Mouse (Mus musculus) fibroblast of lung, adult 2 months (primary cell): ENCODE data around the gene Ccdc130.

Experiments
- DNase-seq: peaks from one replicate; pipeline ENCODE4 v3.0.0-alpha.2; 2011; ENCODE audit warnings: low read depth

Ccdc130 gene

DNA sequence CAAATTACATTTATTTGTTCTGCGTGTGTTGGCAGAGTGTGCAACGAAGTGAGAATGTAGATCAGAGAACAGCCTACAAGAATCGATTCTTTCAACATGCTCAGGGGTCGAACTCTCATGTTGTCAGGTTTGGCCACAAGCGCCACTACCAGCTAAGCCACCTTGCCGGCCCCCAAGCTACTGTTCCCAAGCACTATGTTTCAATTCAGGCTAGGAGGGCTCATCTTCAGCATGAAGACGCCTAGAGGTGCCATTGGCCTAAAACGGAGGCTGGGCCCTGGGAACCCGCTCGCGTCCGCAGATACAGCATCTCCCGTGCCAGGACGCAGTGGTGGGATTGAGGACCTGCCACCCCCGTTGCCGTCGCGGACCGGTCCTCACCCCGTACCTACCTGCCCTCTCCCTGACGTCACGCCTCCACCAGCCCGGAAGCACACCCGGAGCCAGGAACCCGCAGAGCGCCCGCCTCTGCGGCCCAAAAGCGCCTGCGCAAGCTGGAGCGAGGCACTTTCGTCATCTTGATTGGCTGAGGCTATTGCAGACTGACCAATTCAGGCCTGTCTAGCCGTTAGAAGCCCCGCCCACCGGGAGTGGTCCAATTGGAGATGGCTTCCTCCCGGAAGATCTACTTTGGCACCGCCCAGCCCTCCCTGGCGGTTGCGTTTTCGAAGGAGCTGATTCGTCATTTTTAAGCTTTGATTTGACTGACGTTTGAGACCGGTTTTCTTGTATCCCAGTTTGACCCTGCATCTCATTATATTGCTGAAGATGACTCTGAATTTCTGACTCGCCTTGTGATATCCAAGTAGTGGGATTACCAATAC, at the start of gene Ccdc130:
TSS of gene Ccdc130 (minus strand) at position 431 of the 824 bp plus-strand sequence.
- peak; percentile 99 for DNase-seq

DNA sequence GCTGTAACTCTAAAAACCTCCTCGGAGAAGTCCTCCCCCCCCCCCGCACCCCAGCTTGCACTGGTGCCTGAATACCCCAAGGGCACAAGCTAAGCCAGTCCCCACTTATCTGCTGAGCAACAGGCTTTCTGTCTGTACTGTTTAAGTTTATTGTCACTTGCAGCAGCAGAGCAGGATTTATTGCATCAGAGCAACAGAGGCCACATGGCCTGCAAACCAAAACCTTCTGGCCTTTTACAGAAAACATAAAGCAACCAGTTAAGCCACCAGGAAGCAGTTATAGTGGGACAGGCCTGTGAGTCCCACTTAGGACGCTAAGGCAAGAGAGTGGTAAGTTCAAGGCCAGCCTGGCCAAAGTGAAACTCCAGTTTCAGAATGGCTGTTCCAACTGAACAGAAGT, 38.2 kb upstream of the Ccdc130 start:
- no peak for DNase-seq

DNA sequence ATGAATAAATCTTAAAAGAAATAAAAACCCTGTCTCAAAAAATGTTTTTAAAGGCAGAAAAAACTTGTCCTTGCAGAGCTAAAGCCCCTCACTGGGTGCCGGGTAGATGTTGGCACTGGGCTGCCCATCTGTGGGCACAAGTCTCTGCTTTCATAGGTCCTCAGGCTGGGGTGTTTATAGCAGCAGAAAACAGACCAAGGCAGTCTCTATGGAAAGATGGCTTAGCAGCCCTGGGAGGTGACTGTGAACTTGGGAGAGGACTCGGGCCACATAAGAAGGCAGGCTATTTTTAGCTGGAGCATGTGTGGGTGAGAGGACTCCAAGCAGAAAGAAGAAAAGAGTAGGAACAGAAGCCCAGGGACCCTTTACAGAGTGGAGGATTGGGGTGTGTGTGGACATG, 33.8 kb upstream of the Ccdc130 start:
- DNase-seq: no peak

DNA sequence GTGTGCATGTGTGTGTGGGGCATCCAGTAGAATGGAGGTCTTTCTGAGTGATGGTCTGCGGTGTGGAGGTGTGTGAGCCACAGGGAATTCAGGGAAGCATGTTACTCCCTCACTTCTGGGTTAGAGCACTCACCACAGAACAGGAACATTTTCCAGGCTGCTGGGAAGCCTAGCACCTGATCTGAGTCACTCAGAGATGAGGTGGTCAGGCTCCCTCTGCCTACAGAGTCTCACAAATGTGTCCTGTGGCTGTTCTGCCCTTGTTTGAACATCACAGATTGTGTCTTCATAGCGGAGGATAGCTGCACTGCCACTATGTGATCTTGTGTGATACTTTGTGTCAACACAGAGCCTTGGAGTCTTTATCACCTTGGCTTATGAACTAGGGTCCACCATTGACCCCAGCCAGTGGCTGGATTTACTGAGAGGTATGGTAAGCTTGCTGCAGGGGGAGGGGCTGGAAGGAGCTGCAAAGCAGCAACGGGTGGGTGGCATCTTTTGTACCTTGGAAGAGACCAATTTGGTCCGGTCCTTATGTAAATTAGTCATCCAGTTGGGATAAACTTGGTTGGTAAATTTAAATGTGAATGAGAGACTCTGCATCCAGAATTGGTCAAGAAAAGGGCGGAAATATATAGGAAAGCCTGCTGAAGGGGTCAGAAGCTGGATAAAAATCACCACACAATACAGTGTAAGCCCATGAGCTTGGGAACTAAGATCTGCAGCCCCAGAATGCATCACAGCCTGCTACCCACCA, 27.0 kb upstream of the Ccdc130 start:
- no peak for DNase-seq

DNA sequence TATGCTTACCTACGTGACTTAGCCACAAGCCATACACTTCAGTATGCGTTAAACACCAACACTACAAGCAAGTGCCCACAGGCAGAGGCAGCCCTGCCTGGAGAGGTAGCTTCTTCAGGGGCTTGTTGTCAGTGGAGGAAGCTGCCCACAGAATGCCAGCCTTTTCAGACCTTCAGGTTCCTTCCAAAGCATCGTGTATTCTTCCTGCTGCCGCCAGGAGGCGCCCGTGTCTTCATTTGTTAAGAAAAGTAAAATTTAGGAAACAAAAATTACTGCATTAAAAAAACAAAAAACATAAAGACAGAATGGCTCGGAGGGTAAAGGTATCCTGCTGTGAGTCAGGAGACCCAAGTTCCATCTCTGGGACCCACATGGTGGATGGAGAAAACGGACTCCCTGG, 21.5 kb upstream of the Ccdc130 start:
- DNase-seq: peak; percentile 44

DNA sequence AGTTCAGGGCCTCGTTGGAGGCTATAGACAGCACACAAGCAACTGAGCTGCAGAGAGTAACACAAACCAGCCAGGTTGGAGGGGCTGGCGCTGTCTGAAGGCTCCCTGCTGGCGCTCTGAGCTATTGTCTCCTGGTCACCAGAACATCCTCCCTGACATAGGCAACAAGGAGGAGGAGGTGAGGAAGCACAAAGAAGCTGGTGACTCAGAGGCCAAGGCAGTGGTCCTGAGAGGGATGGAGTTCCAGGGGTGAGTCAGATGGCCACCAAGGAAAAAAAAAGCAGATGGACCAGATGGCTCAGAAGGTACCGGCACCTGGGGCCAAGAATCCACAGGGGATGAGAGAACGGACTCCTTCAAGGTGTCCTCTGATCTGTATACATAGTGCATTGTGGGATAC, 20.9 kb upstream of the Ccdc130 start:
- no peak for DNase-seq

DNA sequence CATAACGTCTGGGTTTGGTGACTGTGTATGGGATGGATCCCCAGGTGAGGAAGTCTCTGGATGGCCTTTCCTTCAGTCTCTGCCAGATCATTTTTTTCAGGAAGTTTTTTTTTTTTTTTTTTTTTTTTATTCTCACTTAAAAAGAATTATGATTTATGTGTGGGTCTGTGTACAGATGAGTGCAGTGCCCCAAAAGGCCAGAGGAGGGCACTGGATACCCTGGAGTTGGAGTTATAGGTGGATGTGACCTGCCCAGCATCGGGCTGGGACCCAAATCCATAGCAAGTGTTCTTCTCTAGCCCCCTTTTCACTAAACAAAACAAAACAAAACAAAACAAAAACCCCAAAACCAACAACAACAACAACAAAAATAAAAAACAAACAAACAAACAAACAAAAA, 18.7 kb upstream of the Ccdc130 start:
- DNase-seq: no peak

DNA sequence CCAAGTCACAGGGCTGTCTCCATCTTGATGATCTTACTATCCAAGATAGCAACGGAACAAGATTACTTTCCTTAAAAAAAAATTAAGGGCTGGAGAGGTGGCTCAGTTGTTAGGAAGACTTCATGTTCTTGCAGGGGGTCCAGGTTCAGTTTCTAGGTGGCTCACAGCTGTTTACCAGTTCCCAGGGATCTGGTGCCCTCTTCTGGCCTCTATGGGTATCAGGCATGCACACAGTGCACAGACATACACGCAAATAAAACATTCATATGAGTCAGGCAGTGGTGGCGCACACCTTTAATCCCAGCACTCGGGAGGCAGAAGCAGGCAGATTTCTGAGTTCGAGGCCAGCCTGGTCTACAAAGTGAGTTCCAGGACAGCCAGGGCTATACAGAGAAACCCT, 15.5 kb upstream of the Ccdc130 start:
- DNase-seq: peak; percentile 34

DNA sequence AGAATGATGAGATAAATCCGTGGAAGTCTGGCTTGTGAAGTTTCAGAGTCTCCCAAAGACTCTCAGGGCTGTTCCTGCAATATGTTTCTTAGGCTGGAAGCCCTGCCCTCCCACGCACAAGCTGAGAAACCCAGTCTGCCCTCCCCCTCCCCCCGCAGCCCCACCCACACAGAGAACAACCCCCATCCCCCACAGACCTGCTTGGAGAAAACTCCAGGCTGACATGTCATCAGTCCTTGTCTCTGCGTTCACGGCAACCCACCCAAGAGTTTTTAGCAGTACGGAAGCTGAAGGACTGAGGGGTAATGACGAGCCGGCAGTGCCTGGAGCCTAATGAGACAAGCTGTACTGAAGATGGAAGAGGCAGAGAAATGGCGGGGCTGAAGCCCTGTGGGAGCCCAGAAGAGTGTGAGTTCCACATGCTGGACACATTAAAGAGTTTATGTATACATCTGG, 14.5 kb upstream of the Ccdc130 start:
- no peak for DNase-seq

DNA sequence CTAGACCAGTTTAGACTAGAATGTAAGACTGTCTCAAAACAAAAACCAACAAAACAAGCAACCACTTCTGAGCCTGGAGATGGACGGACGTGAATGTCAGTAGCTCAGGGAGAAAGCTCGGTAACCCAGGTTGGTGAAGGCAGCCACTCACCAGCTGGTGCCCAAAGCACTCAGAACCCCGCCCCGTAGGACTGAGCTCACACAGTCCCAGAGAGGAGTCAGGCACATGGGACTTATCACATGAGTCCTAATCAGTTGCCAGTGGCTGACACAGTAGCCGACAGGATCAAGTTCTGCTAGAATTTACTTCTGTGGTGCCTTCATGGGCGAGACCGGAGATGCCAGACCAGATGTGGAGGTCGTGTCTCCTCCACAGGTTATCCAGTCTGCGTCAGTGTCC, 10.6 kb upstream of the Ccdc130 start:
- DNase-seq: no peak

DNA sequence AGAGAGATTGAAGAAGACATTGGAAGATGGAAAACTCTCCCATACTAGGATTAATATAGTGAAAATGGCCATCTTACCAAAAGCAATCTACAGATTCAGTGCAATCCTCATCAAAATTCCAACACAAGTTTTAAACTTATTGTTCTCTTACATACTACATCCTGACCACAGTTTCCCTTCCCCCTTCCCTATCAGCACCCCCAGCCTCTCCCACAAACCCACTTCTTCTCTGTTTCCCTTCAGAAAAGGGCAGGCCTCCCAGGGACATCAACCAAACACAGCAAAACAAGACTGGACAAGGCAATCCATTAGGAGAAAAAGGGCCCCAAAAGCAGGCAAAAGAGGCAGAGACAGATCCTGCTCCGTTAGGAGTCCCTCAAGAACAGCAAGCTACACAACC, 6.3 kb upstream of the Ccdc130 start:
- DNase-seq: no peak

DNA sequence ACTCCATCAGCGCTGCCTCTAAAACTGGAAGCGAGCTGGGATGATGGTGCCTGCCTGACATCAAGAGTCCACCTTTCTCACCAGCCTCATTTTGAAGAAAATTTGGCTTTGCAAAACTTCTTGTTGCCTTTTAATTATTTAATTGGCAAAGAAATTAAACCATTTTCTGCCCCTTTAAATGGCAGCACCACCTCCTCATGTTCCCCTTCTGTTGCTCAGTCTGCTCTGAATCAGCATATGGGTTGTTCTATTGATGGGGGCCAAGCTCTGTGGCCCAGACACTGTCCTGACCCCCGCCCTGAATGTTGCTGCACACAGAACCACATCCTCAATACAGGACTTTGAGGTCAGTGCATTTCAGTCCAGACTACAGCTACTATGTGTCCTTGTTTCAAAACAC, 3.8 kb upstream of the Ccdc130 start:
- DNase-seq: no peak

DNA sequence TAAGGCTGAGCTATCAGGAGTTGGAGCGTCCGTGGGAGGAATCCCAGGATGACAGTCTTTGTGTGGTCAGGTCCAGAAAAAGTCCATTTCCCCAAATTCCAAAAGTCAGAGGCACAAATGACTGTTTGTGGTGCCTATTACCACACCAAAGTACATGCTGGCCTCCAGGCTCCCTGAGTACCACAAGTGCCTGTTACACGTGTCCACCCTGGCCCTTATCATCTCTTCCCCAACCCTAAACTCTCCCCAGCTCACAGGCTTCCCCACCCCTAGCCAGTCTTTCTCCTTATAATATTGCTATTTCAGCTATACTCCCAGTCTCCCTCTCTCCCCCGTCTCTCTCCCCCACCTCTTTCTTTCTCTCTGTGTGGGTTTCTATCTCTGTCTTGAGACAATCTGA, 2.1 kb upstream of the Ccdc130 start:
- DNase-seq: no peak

DNA sequence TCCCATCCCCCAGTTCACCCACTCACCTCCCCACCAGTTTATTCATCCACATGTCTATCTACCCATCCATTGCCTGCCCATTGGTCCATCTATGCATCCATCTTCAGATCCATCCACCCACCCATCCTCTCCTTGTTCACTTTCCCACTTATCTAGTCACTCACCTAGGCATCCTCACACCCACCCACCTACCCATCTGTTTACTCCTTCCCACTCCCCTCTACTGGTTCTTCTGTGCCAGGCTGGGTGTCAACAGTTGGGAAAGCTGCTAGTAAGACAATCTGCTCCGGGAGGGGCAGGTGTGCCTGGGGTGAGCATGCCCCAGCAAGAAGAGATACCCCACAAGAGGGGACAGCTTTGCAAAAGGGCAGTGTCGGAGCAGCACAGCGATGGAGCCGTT, 9.1 kb downstream of the Ccdc130 start:
- no peak for DNase-seq

DNA sequence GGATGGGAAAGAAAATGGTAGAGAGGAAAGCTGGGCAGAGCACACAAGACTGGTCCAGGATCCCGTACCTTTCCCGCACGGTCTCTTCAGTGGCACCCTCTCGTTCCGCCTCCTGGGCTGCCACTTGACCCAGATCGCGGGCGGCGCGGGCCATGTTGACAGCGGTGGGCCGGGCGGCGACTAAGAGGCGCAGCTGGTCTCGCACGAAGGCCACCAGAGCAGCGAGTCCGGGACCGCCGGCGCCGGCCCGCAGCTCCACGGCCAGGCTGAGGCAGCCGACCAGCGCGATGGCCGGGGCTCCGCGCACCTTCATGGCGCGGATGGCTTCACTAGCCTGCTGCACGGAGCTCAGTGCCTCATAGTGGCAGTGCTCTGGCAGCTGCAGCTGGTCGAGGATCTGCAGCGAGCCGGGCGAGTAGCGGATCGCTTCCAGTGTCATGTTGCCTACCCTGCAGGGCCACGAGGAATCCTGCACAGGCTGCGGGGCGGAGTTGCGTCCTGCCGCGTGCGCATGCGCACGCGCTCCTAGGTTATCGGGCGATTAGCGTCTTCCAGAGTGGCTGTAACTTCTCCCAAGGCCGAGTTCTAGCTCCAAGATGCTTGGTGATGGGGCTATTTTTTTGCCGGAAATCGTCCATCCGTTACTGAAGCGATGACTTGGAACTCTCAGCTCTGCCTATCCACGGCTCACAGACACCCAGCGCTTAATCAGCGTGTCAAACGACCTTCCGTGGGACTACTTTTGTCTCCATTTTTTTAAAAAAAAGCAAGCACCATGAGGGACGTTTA, 13.2 kb downstream of the Ccdc130 start, which contains the start of gene Mri1:
TSS of gene Mri1 (minus strand) at position 505 of the 789 bp plus-strand sequence.
- peak; percentile 79 for DNase-seq

DNA sequence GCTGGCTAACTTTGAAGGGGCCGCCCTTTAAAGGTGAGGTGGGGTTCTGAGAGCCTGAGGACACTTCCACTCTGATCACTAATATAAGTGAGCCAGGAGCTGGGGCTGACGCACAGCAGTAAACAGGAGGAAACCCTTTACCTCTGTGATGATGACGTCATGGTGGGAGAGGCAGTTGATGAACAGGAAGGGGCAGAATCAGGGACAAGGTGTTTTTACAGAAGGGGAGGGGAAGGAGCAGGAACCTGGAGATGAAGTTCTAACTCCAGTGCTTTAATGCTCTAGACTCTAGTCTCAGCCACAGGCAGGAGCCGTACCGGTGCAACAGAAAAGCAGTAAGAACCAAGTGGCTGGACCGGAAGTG, 13.7 kb downstream of the Ccdc130 start:
- no peak for DNase-seq

DNA sequence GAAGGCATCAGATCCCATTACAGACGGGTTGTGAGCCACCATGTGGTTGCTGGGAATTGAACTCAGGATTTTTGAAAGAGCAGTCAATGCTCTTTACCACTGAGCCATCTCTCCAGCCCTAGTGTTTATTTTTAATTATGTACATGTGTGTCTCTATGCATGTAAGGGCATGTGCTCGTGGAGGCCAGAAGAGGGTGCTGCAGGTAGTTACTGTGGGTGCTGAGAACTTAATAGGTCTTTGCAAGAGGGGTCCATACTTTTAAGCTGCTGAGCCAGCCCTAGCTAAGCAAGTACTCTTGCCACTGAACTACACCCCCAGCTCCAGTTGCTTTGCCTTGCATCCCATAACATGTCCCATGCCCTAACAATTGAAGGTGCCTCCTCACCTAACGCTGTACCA, 14.3 kb downstream of the Ccdc130 start:
- DNase-seq: no peak

DNA sequence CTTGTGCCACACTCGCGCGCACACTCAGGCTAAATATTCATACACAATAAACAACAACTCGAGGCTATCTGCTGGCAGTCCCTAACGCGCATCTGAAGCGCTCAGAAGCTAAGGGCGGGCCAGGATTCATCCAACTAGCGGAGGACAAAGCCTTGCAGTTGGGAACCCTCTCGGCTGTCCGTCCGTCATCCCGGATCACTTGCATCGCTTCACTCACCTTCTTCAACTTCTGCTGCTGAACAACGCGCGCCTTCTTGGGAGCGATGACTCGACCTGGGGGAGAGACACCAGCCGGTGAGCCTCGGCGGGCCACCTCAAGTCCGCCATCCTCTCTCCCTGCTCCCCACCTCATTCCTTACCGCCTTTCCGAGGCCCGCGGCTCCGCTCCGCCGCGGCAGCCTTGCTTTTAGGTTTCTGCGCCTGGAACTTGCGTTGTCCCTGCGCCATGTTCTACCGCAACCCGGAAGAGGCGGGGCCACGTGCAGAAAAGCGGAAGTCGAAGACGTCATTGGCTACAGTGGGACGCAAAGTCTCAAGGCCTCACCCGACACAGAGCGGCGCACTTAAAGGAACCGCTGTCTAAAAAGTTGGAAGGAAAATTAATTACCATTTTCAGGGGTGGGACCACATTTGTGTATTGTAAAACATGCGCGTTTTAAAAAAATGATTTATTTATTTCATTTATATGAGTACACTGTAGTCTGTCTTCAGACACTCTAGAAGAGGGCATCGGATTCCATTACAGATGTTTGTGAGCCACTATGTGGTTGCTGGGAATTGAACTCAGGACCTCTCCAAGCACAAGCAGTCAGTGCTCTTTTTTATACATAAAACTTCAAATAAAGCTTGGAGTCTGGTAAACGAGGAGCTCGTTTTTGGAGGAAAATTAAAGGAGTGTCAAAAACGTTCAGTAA, 20.7 kb downstream of the Ccdc130 start, which contains the start of gene D8Ertd738e:
TSS of gene D8Ertd738e (minus strand) at position 463 of the 914 bp plus-strand sequence.
- DNase-seq: peak; percentile 80

DNA sequence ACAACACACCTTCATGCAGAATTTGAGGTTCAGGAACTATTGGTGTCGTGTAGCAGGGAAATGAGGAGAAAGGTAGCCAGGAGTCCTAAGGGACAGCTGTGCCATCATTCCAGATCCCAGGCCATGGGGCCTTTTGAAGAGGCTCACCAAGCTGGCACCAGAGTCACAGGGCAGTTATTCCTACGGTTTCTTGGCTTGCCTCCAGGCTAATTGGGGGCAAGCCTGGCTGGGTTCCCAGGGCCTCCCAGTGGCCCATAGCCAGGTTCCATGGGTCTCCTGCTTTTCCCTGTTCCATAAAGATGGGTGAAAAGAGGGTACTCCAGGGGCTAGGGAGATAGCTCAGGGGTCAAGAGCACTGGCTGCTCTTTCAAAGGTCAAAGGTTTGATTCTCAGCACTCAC, 28.4 kb downstream of the Ccdc130 start:
- DNase-seq: no peak

DNA sequence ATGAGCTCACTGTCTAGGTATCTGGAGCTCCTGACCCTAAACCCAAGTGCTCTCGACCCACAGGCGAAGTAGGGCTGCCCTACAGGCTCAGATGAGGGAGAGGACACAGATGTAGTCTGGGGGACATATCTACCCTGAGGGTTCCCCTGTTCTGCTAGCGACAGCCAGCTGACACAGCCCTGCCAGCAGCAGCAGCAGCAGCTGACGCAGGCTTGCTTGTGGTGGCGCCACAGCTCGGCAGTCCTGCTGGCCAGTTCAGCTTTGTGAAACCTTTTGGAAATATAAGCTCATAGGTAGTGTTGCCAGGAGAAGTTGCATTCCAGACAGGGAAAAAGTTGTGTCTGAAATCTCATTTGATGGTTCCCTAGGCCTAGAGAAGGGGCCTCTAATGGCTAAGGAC, 29.0 kb downstream of the Ccdc130 start:
- no peak for DNase-seq

DNA sequence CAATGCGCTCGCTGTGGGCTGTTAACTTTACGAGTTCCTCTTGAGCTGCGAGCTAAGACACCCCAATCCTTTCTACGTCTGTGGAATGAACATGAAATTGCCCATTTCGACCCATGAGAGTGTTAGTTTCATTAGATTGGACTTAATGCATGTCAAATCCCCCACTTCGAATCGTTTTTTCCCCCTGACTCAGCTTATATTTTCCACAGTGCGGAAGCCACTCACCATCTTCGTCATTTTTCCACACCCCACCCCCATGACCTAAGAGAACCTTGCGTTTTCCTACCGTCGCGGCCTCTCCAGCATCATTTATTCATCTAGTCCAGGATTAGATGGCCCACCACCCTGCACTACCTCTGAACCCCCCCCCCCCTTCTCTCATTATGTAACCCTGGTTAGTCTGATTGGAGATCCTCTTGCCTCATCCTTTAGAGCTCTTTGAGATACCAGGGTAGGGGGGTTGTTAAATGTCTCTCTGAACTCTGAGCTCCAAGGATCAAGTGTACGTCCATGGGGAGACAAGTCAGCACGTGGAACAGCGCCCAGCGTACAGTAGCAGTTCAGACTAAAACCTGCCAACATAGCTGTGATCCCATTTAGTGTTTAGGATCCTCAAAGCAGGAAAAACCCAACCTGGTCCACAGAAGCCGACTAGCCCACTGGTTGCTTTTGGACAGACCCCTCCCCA, 32.5 kb downstream of the Ccdc130 start:
- no peak for DNase-seq
